Mouse (Mus musculus): Measurements from ENCODE around the gene Txndc5.

Gene Txndc5

DNA sequence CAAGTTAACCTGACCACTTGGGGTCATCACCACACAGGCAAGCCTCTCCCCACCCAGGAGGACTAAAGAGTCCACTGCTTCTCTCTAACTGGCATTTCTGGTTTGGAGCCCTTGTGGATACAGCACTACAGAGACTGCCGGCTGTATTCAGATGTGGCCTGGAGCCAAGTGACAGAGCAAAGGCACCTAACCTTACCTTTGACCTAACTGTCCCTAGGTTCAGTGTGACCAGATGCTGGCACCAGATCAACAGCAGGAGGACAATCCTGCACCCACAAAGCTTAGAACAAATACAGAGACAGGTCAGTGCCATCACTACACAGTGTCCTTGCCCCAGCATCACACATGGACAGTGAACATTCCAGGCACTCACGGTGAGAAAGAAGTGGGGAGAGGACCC lies 2.5 kb downstream of the Txndc5 start:
- no peak for DNase-seq (ENCODE audit: low spot score)

GRCm38 (mm10) chr13:38525261-38525660 lies 3.4 kb downstream of the Txndc5 start:
- DNase-seq (ENCODE audit: low spot score): no peak

- no peak for DNase-seq (ENCODE audit: low spot score)
Measured at GRCm38 (mm10) chr13:38523231-38523630, 5.4 kb downstream of the Txndc5 start.

GRCm38 (mm10) chr13:38522056-38522654 lies 6.5 kb downstream of the Txndc5 start:
- no peak for DNase-seq (ENCODE audit: low spot score)

DNA sequence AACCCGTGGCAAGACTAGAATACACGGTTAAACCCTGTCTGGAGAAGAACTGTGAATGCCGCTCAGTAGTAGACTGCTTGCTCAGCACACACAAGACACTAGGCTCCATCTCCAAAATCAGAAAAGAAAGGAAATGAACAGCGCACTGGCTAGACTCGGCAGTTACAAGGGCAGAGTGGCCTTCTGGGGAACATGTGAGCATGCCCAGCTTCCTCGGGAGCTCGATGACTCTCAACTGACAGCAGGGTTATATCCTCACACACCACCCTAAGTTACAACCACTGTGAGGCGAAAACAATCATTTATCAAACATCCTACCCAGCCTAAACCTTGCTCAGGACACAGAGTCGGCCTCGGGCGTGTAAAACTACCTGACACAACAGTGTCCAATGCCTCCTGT lies 8.3 kb downstream of the Txndc5 start:
- no peak for DNase-seq (ENCODE audit: low spot score)

DNA sequence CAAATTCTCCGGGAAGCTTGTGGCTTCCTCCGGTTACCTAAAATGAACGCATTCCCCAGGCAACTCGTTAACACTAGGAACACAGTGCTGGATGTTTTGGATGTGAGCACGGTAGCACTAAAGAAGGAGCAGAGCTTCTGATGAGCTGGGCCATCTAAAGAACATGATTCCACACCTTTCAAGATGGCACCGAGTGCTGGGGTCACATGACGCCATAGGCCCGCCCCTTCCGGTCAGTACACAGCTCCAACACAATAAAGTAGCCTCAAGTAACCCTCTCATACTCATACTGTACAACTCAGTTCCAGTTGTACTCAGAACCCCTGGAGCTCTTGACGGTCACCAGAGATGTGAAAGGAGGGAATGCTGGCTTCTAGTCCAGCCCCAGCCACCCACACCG lies 12.0 kb downstream of the Txndc5 start:
- no peak for DNase-seq (ENCODE audit: low spot score)

- DNase-seq (ENCODE audit: low spot score): no peak
Measured at GRCm38 (mm10) chr13:38515845-38516244, 12.8 kb downstream of the Txndc5 start.

GRCm38 (mm10) chr13:38515431-38515830 lies 13.2 kb downstream of the Txndc5 start:
- no peak for DNase-seq (ENCODE audit: low spot score)

GRCm38 (mm10) chr13:38513921-38514320 lies 14.7 kb downstream of the Txndc5 start:
- no peak for DNase-seq (ENCODE audit: low spot score)

- DNase-seq (ENCODE audit: low spot score): no peak
Measured at GRCm38 (mm10) chr13:38511979-38512378, 16.6 kb downstream of the Txndc5 start.

DNA sequence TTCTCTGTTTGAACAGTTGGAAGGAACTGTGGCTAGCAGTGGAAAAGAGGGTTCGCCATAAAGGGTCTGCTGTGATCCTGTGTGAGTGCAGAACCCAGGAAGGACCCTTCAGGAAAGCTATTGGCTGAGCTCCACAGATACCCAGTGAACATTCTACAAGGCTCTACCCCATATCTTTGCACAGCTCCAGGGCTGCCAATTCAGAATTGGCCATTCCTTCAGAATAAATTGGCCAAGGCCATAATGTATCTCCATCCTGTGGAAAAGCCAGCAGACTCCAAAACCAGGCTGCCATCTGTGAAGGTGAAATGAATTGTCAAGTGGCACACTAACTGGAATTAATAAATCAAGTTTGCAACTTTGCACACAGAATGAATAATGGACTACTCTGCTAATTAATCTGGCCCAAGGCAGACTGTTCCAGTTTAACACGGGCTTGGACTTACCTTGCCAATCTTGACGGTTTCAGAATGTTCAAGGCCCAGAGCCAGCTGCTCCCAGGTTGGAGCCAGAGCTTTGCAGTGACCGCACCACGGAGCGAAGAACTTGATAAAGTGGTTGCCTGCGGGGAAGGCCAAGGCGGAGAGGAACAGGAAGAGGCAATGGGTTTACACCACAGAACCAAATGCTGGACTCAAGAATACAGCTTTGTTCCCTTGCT lies 18.8 kb downstream of the Txndc5 start:
- no peak for DNase-seq (ENCODE audit: low spot score)

DNA sequence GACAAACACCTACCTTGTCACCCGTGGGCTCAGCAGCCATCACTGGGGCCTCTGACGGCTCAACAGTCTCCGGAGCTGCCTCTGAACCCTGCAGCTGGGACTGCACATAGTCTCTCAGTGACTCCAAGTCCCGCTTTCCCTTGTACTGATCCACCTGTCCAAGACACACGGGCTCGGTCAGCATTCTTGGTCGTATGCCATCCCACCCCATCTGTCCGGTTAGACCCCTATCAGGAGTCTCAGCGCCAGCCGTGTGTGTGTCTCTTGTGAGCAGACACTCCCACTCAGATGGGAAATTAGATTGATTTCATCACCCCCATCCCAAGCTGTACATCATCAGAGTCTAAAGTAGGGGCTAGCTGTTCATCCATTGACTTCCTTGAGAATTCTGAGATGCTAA lies 21.7 kb downstream of the Txndc5 start:
- no peak for DNase-seq (ENCODE audit: low spot score)

GRCm38 (mm10) chr13:38506320-38506719 lies 22.3 kb downstream of the Txndc5 start:
- no peak for DNase-seq (ENCODE audit: low spot score)

- DNase-seq (ENCODE audit: low spot score): peak; percentile 56
Measured at GRCm38 (mm10) chr13:38503137-38503849, 25.3 kb downstream of the Txndc5 start.

DNA sequence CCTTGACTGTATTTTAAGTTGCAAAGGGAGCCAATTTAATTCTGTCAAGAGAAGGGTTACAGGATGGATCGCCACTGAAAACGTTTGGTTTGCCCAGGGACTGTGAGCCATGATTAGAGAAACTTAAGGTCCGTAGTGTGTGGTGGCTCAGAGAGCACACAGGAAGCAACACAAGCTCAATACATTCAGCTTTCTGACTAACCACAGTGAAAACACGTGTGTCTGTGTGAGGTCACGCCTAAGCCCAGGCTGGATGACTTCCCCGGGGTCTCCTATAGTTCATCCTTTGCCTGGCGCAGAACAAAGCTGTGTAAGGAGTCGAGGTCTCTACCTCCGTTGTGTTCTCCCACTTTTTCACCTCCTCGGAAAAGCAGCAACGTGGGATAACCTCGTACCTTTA lies 27.3 kb downstream of the Txndc5 start:
- no peak for DNase-seq (ENCODE audit: low spot score)

DNA sequence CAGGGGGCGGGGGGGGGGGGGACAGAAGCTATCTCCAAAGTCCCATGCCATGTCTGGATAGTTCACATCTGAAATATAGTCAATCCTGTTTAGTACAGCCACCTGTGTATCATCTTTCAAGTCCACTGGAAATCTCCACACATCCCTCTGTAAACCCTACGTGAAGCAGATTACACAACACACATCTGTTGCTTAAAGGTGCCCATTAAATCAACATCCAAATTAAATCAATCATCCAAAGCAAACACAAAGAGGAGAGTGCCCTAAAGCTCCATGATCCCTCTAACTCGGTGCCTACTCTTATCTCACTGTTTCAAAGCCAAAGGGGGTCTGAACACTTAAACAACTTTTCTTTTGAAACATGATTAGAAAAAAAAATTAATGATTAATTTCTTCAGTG lies 31.9 kb downstream of the Txndc5 start:
- DNase-seq (ENCODE audit: low spot score): no peak

DNA sequence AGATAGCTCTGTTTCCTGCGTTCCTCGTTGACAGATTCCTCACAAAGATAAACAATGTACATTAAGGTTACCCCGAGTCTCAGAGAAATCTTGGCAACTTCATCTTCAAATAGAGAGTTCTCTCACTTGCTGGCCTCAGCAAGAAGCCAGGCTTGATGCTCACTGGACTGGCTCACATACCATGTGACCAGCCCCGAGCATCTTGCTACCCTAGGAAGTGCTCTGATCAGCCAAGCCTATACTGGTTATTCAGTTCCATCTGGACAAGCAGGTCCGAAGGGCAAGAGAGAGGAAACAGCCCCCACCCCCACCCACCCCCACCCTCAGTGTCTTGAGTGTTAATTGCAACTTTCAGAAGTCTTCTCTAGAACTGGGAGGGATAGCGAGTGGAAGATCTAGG lies 41.9 kb downstream of the Txndc5 start:
- no peak for DNase-seq (ENCODE audit: low spot score)

DNA sequence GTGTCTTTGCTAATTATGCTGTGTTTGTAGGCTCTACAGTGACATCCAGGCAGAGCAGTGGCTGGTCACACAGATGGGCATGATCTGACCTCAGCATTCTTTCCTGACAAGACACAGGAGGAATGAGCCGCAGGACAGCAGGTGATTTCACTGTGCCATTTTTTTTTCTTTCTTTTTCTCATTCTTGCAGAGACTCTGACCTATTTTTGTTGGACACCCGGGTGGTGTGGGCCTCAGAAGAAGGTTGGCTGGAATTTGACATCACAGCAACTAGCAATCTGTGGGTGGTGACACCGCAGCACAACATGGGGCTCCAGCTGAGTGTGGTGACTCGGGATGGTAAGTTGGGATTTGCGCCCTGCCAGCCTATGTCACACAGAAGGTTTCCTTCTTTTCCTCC lies 43.9 kb downstream of the Txndc5 start:
- DNase-seq (ENCODE audit: low spot score): no peak

GRCm38 (mm10) chr13:38481021-38481420 lies 47.6 kb downstream of the Txndc5 start:
- DNase-seq (ENCODE audit: low spot score): no peak

DNA sequence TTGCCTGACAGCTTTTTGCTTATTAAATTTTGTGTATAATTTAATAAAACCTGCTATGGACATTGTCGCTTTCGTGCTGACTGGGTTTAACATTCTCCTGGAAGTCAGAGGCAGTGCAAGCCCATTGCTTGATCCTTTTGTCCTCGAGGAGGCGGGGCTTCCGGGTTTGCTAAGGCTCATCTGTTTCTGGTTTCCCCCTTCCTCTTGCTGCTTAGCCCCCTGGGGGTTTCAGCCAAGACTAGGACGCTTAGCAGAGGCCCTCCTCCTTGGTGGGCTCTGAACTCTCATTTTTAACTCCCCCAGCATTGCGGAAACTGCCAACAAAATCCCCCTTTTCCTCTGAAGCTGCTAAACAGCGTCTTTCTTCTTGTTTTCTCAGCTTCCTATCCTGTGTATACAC lies 51.7 kb downstream of the Txndc5 start:
- no peak for DNase-seq (ENCODE audit: low spot score)

DNA sequence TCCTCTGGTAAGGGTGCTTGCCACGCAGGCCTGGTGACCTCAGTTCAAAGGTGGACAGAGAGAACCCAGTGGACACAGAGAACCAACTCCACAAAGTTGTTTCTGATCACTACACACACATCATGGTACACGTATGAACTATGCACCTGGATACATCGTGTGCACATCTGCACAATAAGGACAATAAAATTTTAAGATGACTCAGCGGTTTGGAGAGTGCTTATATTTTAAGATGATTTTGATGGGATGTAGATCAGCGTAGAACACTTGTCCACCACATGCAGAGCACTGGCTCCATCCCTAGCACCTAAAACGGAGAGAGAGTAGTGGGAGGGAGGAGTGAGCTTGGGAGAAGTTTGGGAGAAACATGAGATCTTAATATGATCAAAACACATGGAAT lies 55.1 kb downstream of the Txndc5 start:
- no peak for DNase-seq (ENCODE audit: low spot score)

GRCm38 (mm10) chr13:38472636-38473035 lies 56.0 kb downstream of the Txndc5 start:
- DNase-seq (ENCODE audit: low spot score): no peak

DNA sequence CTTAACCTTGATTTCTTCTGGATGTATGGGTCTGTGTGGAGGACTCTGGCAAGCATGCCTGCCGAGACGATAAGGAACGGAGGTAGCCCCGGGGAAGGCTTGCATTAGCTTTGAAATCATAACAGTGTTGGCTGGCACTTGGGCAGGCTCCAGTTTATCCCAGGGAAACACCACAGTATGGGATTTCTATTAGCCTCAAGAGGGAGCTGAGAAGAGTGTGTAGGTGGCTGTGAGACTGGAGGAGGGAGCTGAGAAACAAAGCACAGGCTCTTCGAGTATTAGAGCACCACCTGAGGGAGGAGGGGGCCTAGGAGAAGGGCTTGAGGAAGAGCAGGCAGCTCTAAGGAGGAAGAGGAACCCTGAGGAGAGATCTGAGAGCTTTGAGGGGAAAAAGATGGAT lies 57.7 kb downstream of the Txndc5 start:
- no peak for DNase-seq (ENCODE audit: low spot score)

DNA sequence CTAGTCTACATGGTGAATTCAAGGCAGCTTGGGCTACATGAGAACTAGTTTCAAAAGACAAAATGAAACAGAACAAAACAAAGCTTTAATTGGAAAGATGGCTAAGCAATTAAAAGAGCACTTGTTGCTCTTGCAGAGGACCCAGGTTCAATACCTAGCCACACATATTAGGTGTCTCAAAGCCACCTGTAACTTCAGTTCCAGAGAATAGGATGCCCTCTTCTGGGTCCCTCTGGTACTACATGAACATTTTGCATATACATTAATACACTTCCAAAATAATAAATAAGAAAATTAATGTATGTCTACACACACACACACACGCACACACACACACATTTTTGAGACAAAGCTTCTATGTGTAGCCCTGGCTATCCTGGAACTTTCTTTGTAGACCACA lies 65.2 kb downstream of the Txndc5 start:
- DNase-seq (ENCODE audit: low spot score): no peak

Data from spleen, adult 12 weeks (tissue).